Mouse (Mus musculus): Measurements from ENCODE around the gene Pcgf5. TPM values are rescaled to one million over a fixed set of nuclear protein-coding genes. Genes with fewer than 3 reads are reported as not detected.

The Pcgf5 gene
- 7.7 TPM for polyA plus RNA-seq (2014; fragmentation: Illumina TruSeq; extraction: RNeasy Lipid Tissue Mini Kit (QIAGEN cat#74804); ENCODE audit: low read depth, low replicate concordance)

DNA sequence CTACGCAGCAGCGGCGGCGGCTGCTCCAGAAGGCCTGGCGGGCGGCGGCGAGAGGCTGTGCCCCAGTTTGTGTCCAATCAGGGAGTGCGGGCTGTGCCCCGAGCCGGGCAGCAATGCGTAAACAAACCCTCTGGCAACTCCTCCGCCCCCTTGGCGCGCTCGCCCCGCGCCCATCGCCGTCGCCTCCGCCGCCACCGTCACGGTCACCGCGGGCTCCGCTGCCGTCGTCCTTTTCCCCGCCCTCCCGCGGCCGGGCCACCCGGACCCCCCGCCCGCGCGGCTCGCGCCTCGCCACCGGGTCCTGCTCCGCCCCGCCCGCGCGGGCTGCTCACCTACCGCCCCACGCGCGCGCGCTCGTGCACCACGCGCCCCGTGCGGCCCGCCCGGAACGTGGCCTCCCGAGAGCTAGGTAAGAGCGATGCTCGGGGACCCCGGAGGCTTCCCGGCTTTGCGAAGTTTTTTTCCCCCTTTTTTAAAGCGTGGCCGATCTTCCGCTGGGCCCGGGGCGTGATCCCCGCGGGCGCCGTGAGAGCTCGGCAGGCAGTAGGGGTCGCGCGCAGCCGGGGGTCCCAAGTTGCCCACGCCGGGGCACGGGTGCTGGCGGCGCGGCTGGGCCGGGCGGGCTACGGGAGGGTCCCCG, at the start of gene Pcgf5:
Pcgf5 (plus strand) TSS at position 149 of the 640 bp plus-strand sequence.

Other genes with a start within 250 kb of the Pcgf5 start
- 0.27 TPM for gene Ankrd1, start 228.2 kb upstream of the Pcgf5 start, polyA plus RNA-seq (2014; fragmentation: Illumina TruSeq; extraction: RNeasy Lipid Tissue Mini Kit (QIAGEN cat#74804); ENCODE audit: low read depth, low replicate concordance)
- 7.6 TPM for gene Hectd2, start 206.3 kb downstream of the Pcgf5 start, polyA plus RNA-seq (2014; fragmentation: Illumina TruSeq; extraction: RNeasy Lipid Tissue Mini Kit (QIAGEN cat#74804); ENCODE audit: low read depth, low replicate concordance)

Measured in adipose tissue, adult 10 weeks (tissue).